Mouse (Mus musculus): ENCODE measurements around the gene Arhgef17. TPM values are rescaled to one million over a fixed set of nuclear protein-coding genes. Genes with fewer than 3 reads are reported as not detected.

Arhgef17 gene
- polyA plus RNA-seq, 1 experiment from 2014 or later: 4.4 TPM

DNA sequence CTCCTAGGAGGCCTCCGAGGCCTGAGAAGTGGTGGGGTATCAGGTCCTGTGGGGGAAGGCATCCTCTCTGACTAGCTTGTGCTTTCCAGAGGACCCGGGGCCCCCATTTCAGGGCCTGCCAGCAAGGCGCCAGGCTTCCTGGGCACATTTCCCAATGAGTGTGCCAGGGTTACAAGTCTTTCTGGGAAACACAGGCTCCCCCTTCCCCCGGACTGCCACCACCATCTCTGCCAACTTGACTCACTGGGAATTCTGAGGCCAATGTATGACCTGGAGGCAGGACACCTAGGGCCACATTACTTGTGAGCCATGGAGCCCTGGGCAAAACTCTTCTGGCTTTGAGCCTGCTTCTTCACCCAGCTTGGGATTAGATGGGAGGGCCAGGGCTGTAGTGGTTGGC lies 9.0 kb downstream of the Arhgef17 start:
- H3K27ac ChIP-seq: peak overlapping the region; percentile 10; the same call in 1 of the 2 replicates
- H3K4me1 ChIP-seq: peaks cover 81% of the 10 kb centered on the region
- no peaks in the 10 kb centered on the region for H3K27me3 ChIP-seq

DNA sequence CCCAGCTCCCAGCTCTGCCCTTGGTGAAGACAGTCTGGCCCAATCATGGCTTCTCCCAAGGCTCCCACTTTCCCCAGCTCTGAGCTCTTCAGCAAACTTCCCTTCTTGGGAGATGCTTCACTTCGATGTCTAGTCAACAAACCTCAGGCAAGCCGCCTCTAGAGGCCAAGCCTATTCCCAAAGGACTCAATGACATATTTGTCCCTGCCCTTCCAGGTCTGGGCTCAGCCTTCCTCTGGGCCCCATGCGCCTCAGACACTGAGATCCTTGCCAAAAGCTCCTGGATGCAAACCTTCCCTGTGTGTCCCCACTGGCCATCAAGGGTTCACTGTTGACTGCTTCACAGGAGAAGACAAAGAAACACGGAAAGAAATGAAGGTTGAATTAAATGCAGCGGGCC lies 10.6 kb downstream of the Arhgef17 start:
- no peaks in the 10 kb centered on the region for H3K27me3 ChIP-seq
- H3K27ac ChIP-seq: no peak overlapping the region
- no peak overlapping the region for H3K4me2 ChIP-seq
- no peak overlapping the region for H3K4me3 ChIP-seq
- no peaks in the 10 kb centered on the region for H3K9me3 ChIP-seq (replicated peaks)
- peaks cover 68% of the 10 kb centered on the region for H3K4me1 ChIP-seq
- ATAC-seq: no peak
- WGBS: 92% methylated on average over 5 of the region's 5 CpGs
- H3K9ac ChIP-seq: no peak overlapping the region
- peaks cover 20% of the 10 kb centered on the region; the same call in 1 of the 2 replicates for H3K36me3 ChIP-seq (ENCODE audit: poor library complexity, severe bottlenecking)

More for the DNA sequence above, 9.0 kb downstream of the Arhgef17 start:
- Histone ChIP-seq H3K4me2 (no peak overlapping the region), H3K9ac (no peak overlapping the region), H3K4me3 (no peak overlapping the region), H3K9me3 (replicated peaks) (no peaks in the 10 kb centered on the region), H3K36me3 (ENCODE audit: poor library complexity, severe bottlenecking) (peaks cover 16% of the 10 kb centered on the region; the same call in 1 of the 2 replicates)
- ATAC-seq: no peak
- WGBS: 71% methylated on average over 4 of the region's 4 CpGs

DNA sequence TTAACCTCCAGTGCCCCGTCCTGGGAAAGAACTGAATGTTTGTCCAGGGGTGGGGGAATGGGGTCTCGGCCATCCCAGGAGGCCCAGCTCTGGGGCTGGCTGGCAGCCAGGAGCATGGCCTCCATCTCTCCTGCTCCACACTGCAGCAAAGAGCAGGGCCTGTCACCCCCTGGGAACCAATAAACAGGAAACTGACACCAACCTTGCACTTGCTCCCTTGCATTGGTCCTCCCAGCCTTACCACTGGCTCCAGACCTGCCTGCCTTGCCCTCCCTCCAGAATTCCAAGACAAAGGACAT lies 12.1 kb downstream of the Arhgef17 start:
- H3K9ac ChIP-seq: peak overlapping the region; percentile 16; the same call in 1 of the 2 replicates
- ATAC-seq: no peak
- no peak overlapping the region for H3K4me3 ChIP-seq
- H3K27me3 ChIP-seq: no peaks in the 10 kb centered on the region
- H3K4me1 ChIP-seq: peaks cover 59% of the 10 kb centered on the region
- no peaks in the 10 kb centered on the region for H3K9me3 ChIP-seq (replicated peaks)
- 18% methylated on average over 2 of the region's 2 CpGs for WGBS
- no peak overlapping the region for H3K27ac ChIP-seq
- H3K4me2 ChIP-seq: no peak overlapping the region
- H3K36me3 ChIP-seq (ENCODE audit: poor library complexity, severe bottlenecking): peaks cover 20% of the 10 kb centered on the region; the same call in 1 of the 2 replicates

DNA sequence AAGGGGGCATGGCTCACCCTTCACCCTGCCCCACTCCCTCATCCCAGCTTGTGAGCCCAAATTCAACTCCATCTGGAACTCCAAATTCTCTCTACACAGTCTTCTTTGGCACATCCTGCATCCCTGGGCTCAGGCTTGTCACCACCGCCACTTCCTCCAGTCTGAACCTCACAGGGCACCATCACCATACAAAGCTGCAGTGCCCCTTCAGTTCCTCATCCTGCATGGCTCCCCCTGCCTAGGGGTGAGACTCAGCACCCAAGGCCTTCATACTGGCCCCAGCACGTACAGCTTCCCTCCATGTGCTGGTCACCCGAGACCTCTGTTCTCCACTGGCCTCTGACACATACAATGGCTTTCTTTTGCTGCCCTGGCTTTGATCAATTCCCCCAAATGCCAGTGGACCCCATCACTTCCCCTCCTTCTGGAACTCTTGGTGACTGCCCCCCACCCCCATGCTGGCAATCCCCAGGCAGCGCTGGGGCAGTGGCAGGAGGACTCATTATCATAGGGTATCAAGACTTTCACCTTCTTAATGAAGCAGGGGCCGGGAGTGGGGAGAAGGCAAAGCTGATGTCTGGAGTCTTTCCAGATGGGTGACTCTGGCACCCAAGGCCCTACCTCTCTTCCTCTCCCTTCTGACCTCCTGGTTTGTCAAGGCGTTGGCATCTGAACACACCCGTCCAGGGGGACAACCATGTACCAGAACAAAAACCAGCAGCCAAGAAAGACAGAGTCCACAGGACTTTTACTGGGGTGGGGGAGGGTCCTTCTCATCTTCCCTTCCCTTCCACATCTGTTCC lies 12.7 kb downstream of the Arhgef17 start:
- H3K27ac ChIP-seq: no peak overlapping the region

DNA sequence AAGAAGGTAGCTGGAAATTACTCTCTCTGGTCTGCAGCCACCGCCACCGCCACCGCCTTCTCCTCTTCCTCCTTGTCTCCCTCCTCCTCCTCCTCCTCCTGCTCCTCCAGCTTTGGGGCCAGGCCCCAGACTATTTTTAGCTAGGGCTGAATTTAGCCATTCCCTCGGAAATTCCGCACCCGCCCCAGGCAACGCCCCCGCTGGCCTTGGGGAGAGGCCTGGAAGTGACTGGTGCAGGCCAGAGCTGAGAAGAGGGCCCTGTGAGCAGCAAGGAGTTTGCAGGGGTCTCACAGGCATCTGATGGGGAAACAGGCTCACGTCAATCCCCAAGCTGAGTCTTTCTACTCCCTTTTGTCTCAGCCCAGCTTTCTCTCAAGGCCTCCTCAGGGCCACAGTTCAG lies 13.7 kb downstream of the Arhgef17 start:
- Histone ChIP-seq H3K27me3 (no peaks in the 10 kb centered on the region), H3K9me3 (replicated peaks) (no peaks in the 10 kb centered on the region), H3K4me2 (no peak overlapping the region), H3K36me3 (ENCODE audit: poor library complexity, severe bottlenecking) (peaks cover 15% of the 10 kb centered on the region; the same call in 1 of the 2 replicates), H3K4me1 (peaks cover 43% of the 10 kb centered on the region), H3K9ac (no peak overlapping the region), H3K4me3 (no peak overlapping the region), H3K27ac (no peak overlapping the region)
- ATAC-seq: no peak
- WGBS: 61% methylated on average over 9 of the region's 9 CpGs

More for the DNA sequence above, 12.7 kb downstream of the Arhgef17 start:
- peaks cover 54% of the 10 kb centered on the region for H3K4me1 ChIP-seq
- no peaks in the 10 kb centered on the region for H3K9me3 ChIP-seq (replicated peaks)
- peak overlapping the region; percentile 16; the same call in 1 of the 2 replicates for H3K9ac ChIP-seq
- H3K4me3 ChIP-seq: no peak overlapping the region
- H3K27me3 ChIP-seq: no peaks in the 10 kb centered on the region
- peaks cover 20% of the 10 kb centered on the region; the same call in 1 of the 2 replicates for H3K36me3 ChIP-seq (ENCODE audit: poor library complexity, severe bottlenecking)
- WGBS: 55% methylated on average over 7 of the region's 7 CpGs
- no peak overlapping the region for H3K4me2 ChIP-seq
- ATAC-seq: no peak

DNA sequence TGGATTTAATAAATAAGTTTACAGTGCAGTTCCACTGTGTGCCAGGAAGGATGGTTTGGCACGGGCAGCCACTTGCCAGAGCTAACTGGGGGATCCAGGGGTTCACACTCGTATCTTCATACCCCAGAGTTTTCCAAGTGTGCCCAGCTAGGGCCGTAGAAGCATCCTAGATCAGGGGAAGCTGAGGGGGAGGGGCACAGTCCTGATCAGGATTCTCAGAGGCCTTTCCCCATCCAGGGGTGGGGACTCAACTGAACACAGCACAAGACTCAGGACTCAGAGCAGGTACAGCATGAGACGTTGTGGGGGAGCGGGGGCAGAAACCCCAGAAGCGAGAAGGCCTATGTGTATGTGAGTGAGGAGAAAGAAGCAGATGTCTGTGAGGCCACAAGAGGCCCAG lies 14.2 kb downstream of the Arhgef17 start:
- no peaks in the 10 kb centered on the region for H3K9me3 ChIP-seq (replicated peaks)
- H3K4me3 ChIP-seq: no peak overlapping the region
- H3K36me3 ChIP-seq (ENCODE audit: poor library complexity, severe bottlenecking): peaks cover 11% of the 10 kb centered on the region; the same call in 1 of the 2 replicates
- no peak overlapping the region for H3K9ac ChIP-seq
- WGBS: 80% methylated on average over 6 of the region's 6 CpGs
- H3K27me3 ChIP-seq: no peaks in the 10 kb centered on the region
- peaks cover 39% of the 10 kb centered on the region for H3K4me1 ChIP-seq
- no peak overlapping the region for H3K27ac ChIP-seq
- H3K4me2 ChIP-seq: no peak overlapping the region
- ATAC-seq: no peak

DNA sequence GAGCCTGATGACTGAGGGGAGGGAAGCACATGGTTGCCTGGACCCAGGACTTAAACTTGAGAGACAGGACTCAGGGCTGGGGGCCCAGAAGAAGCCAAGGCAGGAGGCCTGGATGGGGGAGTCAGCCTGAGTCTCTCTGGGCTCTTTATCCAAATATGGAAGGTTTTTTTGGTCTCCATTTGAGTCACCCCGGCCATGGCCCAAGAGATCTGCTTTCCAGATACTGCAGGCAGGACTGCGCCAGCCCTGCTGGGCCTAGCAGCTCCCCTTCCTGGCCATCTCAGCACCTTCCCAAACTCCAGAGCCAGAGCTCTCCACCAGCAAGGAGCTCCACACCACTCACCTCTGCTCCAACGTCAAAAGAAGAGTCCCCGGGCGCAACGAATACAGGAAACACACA lies 15.4 kb downstream of the Arhgef17 start:
- H3K4me3 ChIP-seq: no peak overlapping the region
- H3K4me1 ChIP-seq: peaks cover 42% of the 10 kb centered on the region
- no peaks in the 10 kb centered on the region for H3K9me3 ChIP-seq (replicated peaks)
- H3K4me2 ChIP-seq: no peak overlapping the region
- no peak overlapping the region for H3K9ac ChIP-seq
- no peak for ATAC-seq
- no peak overlapping the region for H3K27ac ChIP-seq
- peaks cover 10% of the 10 kb centered on the region; the same call in 1 of the 2 replicates for H3K36me3 ChIP-seq (ENCODE audit: poor library complexity, severe bottlenecking)
- 94% methylated on average over 6 of the region's 6 CpGs for WGBS
- H3K27me3 ChIP-seq: no peaks in the 10 kb centered on the region

DNA sequence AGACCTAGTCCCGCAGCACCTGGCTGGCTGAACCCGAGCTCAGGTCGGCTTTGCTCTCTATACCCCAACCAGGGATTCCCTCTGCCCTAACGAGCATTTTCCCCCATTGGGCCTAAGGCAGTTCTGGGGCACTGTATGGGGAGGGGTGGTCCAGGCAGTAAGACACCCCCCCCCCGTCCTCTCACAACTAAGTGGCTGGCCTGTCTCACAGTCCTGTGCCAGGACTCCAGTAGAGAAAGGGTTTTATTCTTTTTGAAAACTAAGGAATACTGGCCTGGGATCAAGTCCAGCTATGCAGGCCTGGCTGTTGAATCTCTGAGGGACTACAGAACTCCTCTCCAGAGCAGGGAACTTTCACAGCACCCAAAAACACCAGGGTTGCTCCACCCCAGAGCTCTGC lies 16.7 kb downstream of the Arhgef17 start:
- Histone ChIP-seq H3K9me3 (replicated peaks) (no peaks in the 10 kb centered on the region), H3K27ac (0 out of 2 replicates have a peak overlapping the region, but pooled peaks have one; percentile 7), H3K9ac (no peak overlapping the region), H3K4me3 (no peak overlapping the region), H3K36me3 (ENCODE audit: poor library complexity, severe bottlenecking) (peaks cover 5% of the 10 kb centered on the region; the same call in 1 of the 2 replicates), H3K27me3 (no peaks in the 10 kb centered on the region), H3K4me2 (no peak overlapping the region), H3K4me1 (peaks cover 48% of the 10 kb centered on the region)
- 64% methylated on average over 5 of the region's 5 CpGs for WGBS
- ATAC-seq: 0 out of 2 replicates have a peak, but pooled peaks have one; percentile 39

DNA sequence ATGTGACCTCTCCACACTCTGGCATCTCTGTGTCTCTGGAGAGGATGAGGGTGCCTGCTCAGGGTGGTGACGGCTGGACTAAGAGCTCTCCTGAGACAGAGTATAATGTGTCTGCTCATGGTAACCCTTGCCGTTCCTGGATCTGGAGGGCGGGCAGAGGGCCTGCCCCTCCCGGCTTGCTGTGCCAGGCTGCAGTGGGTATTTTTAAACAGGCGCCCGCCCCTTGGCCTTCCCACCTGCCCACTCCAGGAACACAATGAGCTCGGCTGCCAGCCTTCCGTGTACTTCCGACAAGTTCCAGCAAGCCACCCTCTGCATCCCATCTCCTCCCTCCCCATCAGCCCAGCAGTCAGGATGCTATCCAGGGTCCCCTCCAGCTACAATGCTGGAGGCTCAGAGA lies 20.1 kb downstream of the Arhgef17 start:
- no peaks in the 10 kb centered on the region for H3K27me3 ChIP-seq
- WGBS: 36% methylated on average over 9 of the region's 9 CpGs
- H3K4me1 ChIP-seq: peaks cover 27% of the 10 kb centered on the region
- no peaks in the 10 kb centered on the region for H3K9me3 ChIP-seq (replicated peaks)
- no peak overlapping the region for H3K4me2 ChIP-seq
- ATAC-seq: no peak
- no peak overlapping the region for H3K4me3 ChIP-seq
- H3K9ac ChIP-seq: 0 out of 2 replicates have a peak overlapping the region, but pooled peaks have one; percentile 0
- H3K36me3 ChIP-seq (ENCODE audit: poor library complexity, severe bottlenecking): 0 out of 2 replicates have a peak, but pooled peaks cover 5% of the 10 kb centered on the region
- peak overlapping the region; percentile 4; the same call in 1 of the 2 replicates for H3K27ac ChIP-seq

DNA sequence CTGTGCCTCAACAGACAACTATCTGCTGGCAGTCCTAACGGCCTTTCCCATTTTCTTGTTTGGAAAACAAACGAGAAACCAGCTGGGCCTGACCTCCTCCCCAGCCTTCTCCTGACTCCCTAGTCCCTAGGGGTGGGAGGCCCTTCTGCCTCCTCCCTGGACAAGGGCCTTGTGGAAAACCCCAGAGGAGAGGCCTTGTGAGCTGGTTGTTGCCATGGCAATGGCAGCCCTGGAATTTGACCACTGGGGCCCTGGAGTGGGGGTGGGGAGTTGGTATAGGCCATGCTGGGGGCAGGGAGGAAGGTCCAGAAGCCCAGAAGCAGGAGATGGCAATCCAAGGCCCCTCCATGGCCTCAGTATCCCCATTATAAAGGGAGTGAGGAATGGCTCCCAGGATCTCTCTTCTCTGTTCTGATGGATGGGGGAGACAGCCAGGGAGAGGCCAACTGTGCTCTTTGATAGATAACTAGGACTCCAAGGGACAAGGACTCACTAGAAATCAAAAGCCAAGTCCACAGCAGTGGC lies 20.6 kb downstream of the Arhgef17 start:
- H3K4me2 ChIP-seq: no peak overlapping the region; the same call in 1 of the 2 replicates
- 0 out of 2 replicates have a peak, but pooled peaks cover 1% of the 10 kb centered on the region for H3K36me3 ChIP-seq (ENCODE audit: poor library complexity, severe bottlenecking)
- no peaks in the 10 kb centered on the region for H3K27me3 ChIP-seq
- no peak overlapping the region for H3K4me3 ChIP-seq
- 0% methylated on average over 2 of the region's 2 CpGs for WGBS
- no peak for ATAC-seq
- peaks cover 27% of the 10 kb centered on the region for H3K4me1 ChIP-seq
- H3K9me3 ChIP-seq (replicated peaks): no peaks in the 10 kb centered on the region
- peak overlapping the region; percentile 4 for H3K27ac ChIP-seq
- H3K9ac ChIP-seq: 0 out of 2 replicates have a peak overlapping the region, but pooled peaks have one; percentile 0

DNA sequence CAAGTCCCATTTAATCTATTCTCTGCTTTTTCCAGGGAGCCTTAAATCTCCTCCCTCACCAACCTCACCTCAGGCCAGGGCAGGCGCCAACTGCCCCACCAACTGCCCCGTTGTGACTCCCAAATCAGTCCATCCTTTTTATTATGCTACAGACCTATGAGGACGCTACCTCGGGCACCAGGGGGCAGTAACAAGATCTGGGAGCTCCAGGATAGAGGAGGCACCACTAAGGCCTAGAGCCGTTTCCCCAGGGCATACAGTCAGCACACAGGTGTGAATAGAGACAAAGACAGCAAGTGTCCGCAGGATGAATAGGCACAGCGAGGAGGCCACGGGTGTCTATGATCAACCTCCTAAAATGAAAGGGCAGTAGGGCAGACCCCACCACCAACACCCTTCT lies 23.3 kb downstream of the Arhgef17 start:
- no peak overlapping the region for H3K4me3 ChIP-seq
- peaks cover 21% of the 10 kb centered on the region for H3K4me1 ChIP-seq
- WGBS: 44% methylated on average over 8 of the region's 8 CpGs
- H3K9ac ChIP-seq: no peak overlapping the region
- no peak overlapping the region for H3K4me2 ChIP-seq
- no peaks in the 10 kb centered on the region for H3K36me3 ChIP-seq (ENCODE audit: poor library complexity, severe bottlenecking)
- no peak overlapping the region for H3K27ac ChIP-seq
- H3K27me3 ChIP-seq: no peaks in the 10 kb centered on the region
- H3K9me3 ChIP-seq (replicated peaks): no peaks in the 10 kb centered on the region
- no peak for ATAC-seq

DNA sequence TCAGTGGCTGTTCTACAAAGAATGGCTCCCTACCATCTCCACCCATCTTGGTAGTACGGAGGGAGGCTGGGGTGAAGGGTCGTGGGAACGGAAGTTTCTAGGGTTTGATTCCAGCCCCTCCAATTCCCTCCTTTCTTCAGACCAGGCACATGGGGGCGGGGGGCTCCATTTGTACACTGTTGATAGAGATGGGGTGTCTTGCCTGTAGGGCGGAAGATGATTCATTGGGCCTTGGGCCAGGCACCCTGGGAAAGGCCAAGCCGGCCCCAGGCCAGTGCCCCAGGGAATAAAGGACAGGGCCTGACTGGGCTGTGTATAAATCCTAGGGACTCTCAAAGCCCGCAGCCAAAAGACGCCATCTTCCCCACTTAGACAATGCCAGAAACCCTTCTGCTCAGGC lies 23.8 kb downstream of the Arhgef17 start:
- H3K4me2 ChIP-seq: no peak overlapping the region
- peaks cover 21% of the 10 kb centered on the region for H3K4me1 ChIP-seq
- H3K4me3 ChIP-seq: no peak overlapping the region
- no peak for ATAC-seq
- H3K27ac ChIP-seq: no peak overlapping the region
- H3K36me3 ChIP-seq (ENCODE audit: poor library complexity, severe bottlenecking): no peaks in the 10 kb centered on the region
- no peak overlapping the region for H3K9ac ChIP-seq
- no peaks in the 10 kb centered on the region for H3K9me3 ChIP-seq (replicated peaks)
- H3K27me3 ChIP-seq: no peaks in the 10 kb centered on the region
- WGBS: 79% methylated on average over 8 of the region's 8 CpGs

Measured in forebrain, embryonic 13.5 days (tissue).